Mouse (Mus musculus): ENCODE measurements around the gene Btnl6. TPM values are rescaled to one million over a fixed set of nuclear protein-coding genes. Genes with fewer than 3 reads are reported as not detected.
"Not testable (repeated sequence)": the region's sequence is repeated elsewhere in the genome, so short reads cannot be mapped to it uniquely, and the experiment has no call there.

Gene Btnl6
- polyA plus RNA-seq, 1 experiment from 2014 or later = not detected

DNA sequence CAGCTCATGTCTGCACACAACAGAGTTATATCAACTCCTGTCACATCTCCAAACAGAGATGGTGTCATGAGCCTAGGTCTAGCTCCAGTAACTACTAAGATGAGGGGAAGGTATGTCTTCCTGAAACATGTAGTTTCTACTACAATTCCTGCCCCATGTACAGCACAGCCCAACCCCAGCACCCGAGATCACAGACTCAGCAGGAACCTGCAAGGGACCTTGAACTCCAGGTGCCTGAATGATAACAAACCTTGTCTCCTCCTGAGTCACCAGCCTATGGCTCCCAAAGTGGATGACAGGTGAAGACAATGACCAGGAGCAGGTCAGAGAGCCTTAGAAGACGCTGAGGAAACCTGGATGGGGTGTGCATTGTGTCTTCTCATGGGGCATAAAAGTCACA is 32.7 kb upstream of the Btnl6 start:
- Histone ChIP-seq H3K4me1 (no peaks in the 10 kb centered on the region), H3K9ac (no peak overlapping the region)
- WGBS (ENCODE audit: insufficient replicate concordance) = 55% methylated on average over 2 of the region's 2 CpGs

DNA sequence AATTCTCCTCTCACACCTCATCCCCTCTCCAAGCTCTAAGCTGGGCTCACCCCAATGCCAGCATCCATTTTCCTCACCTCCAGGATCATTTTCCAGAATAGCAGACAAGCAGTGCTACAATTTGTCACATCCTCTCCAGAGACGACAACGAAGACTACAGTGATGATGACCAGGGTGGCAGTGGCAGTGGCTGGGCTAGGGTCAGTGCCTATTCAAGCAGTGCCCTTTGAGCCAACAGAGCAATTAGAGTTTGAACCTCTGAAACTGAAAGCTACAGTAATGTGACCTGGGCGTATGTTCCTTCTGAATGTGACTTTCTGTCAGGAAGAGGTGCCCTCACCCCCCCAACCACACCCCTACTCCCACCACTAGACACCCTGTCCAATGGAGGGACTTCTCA is 32.0 kb upstream of the Btnl6 start:
- Histone ChIP-seq H3K36me3 (no peaks in the 10 kb centered on the region), H3K4me3 (no peak overlapping the region), H3K4me1 (no peaks in the 10 kb centered on the region), H3K9me3 (replicated peaks) (no peaks in the 10 kb centered on the region), H3K9ac (no peak overlapping the region), H3K27me3 (replicated peaks) (peaks cover 10% of the 10 kb centered on the region), H3K27ac (no peak overlapping the region), H3K4me2 (no peak overlapping the region)
- WGBS (ENCODE audit: insufficient replicate concordance) = 74% methylated on average over 3 of the region's 3 CpGs
- no peak for ATAC-seq

More for the DNA sequence above, 32.7 kb upstream of the Btnl6 start:
- H3K4me3 ChIP-seq = no peak overlapping the region
- ATAC-seq = no peak
- H3K9me3 ChIP-seq (replicated peaks) = no peaks in the 10 kb centered on the region
- H3K27me3 ChIP-seq (replicated peaks) = peaks cover 16% of the 10 kb centered on the region
- H3K4me2 ChIP-seq = no peak overlapping the region
- H3K27ac ChIP-seq = no peak overlapping the region
- no peaks in the 10 kb centered on the region for H3K36me3 ChIP-seq

DNA sequence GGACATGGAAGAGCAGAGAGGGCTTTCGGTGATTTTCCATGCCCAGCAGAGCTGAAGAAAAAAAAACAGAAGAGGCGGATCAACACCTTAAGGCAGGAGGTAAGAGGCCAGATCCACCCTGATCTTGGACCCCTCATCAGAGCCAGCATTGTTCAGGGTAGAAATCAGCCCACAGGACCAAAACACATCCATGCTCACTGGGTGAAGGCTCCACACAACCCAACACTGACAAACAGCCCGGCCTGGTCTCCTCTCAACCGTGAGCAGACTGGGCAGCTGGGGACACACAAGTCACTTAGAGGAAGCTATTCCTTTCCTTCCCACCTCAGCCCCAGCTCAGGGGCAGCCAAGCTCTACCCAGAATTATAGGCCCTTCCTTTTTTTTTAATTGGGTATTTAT is 30.4 kb upstream of the Btnl6 start:
- Histone ChIP-seq H3K27ac (no peak overlapping the region), H3K9ac (no peak overlapping the region), H3K4me2 (no peak overlapping the region), H3K36me3 (no peaks in the 10 kb centered on the region), H3K4me3 (no peak overlapping the region), H3K27me3 (replicated peaks) (no peaks in the 10 kb centered on the region; the same call in 1 of the 2 replicates), H3K9me3 (replicated peaks) (no peaks in the 10 kb centered on the region), H3K4me1 (no peaks in the 10 kb centered on the region)
- WGBS (ENCODE audit: insufficient replicate concordance) = 67% methylated on average over 4 of the region's 4 CpGs
- ATAC-seq = no peak

DNA sequence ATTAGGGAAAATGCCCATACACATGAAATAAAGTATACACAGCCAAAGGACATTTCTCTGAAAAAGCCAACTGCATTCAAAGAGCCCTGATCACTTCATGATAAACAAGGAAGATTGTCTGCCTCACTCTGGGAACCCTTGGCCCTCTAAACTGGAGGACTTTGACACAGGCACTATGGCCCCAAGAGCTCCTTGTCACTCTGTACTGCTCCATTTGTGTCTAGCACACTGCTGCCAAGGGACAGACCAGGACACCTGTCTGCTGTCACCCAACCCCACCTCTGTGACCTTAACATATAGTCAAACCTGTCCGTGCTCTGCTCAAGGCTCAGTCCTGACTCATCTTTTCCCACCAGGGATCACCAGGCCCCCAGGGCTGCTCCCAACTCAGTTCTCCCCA is 29.6 kb upstream of the Btnl6 start:
- H3K27me3 ChIP-seq (replicated peaks) = no peaks in the 10 kb centered on the region; the same call in 1 of the 2 replicates
- 70% methylated on average over 1 of the region's 1 CpGs for WGBS (ENCODE audit: insufficient replicate concordance)
- H3K27ac ChIP-seq = no peak overlapping the region
- H3K9ac ChIP-seq = no peak overlapping the region
- H3K36me3 ChIP-seq = no peaks in the 10 kb centered on the region
- no peak for ATAC-seq
- H3K4me1 ChIP-seq = no peaks in the 10 kb centered on the region
- H3K4me2 ChIP-seq = no peak overlapping the region
- no peaks in the 10 kb centered on the region for H3K9me3 ChIP-seq (replicated peaks)
- H3K4me3 ChIP-seq = no peak overlapping the region

DNA sequence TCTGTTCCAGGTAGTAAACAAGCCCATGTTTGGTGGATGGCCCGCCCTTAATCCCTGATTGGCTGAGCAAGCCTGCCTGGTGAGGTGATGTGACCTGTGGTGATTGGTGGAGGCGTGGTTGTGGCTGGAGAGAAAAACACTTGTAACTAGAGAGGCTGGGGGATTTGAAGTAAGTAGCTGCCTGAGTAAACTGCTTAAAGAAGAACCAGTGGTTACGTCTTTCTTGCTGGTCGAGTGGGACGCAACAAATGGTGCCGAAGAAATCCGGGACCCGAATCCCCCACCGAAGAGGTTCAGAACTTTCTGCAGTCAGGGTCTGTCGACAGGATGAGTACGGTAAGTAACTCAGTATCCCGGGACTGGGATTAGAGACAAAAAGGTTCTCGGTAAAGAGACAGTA is 26.4 kb upstream of the Btnl6 start:
- H3K36me3 ChIP-seq; H3K9me3 ChIP-seq (replicated peaks); H3K4me1 ChIP-seq; H3K9ac ChIP-seq; H3K4me3 ChIP-seq; ATAC-seq; H3K27me3 ChIP-seq (replicated peaks); H3K27ac ChIP-seq; H3K4me2 ChIP-seq: not testable (repeated sequence)
- 89% methylated on average over 13 of the region's 13 CpGs for WGBS (ENCODE audit: insufficient replicate concordance)

DNA sequence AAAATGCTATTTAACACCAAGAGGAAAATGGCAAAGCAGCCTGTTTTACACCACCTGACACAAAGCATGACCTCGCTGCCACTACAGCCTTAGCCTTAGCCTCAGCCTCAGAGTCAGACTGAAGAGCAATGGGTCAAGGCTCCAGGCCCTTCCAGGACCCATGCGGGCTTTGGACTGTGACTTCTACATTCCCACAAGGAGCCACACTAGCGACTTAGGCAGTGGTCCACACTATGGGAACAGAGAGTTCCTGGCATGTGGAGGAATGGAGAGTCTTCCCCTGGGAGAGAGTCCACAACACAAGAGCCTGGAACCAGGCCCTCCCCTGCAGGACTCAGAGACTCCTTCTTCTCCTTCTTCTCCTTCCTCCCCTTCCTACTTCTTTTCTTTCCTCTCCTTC is 15.5 kb upstream of the Btnl6 start:
- no peaks in the 10 kb centered on the region; the same call in none of the 2 replicates for H3K27me3 ChIP-seq (replicated peaks)
- no peak for ATAC-seq
- H3K4me2 ChIP-seq = no peak overlapping the region
- H3K9ac ChIP-seq = no peak overlapping the region
- no peak overlapping the region for H3K27ac ChIP-seq
- WGBS (ENCODE audit: insufficient replicate concordance) = 57% methylated on average over 3 of the region's 3 CpGs
- H3K4me1 ChIP-seq = no peaks in the 10 kb centered on the region
- no peaks in the 10 kb centered on the region for H3K9me3 ChIP-seq (replicated peaks)
- no peak overlapping the region for H3K4me3 ChIP-seq
- H3K36me3 ChIP-seq = no peaks in the 10 kb centered on the region

DNA sequence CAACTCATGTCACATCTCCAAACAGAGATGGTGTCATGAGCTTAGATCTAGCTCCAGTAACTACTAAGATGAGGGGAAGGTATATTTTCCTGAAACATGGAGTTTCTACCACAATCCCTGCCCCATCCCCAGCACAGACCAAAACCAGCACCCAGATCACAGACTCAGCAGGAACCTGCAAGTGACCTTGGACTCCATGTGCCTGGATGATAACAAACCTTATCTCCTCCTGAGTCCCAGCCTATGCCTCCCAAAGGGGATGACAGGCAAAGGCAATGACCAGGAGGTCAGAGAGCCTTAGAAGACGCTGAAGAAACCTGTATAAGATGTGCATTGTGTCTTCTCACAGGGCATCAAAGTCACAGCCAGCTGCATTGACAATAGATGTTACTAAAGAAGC is 1.8 kb upstream of the Btnl6 start:
- ATAC-seq = no peak
- H3K4me2 ChIP-seq = no peak overlapping the region
- WGBS (ENCODE audit: insufficient replicate concordance) = 44% methylated on average over 1 of the region's 1 CpGs
- H3K27me3 ChIP-seq (replicated peaks) = peaks cover 16% of the 10 kb centered on the region; the same call in 1 of the 2 replicates
- no peak overlapping the region for H3K9ac ChIP-seq
- H3K4me1 ChIP-seq = no peaks in the 10 kb centered on the region
- H3K9me3 ChIP-seq (replicated peaks) = no peaks in the 10 kb centered on the region
- no peaks in the 10 kb centered on the region for H3K36me3 ChIP-seq
- H3K4me3 ChIP-seq = no peak overlapping the region
- no peak overlapping the region for H3K27ac ChIP-seq

DNA sequence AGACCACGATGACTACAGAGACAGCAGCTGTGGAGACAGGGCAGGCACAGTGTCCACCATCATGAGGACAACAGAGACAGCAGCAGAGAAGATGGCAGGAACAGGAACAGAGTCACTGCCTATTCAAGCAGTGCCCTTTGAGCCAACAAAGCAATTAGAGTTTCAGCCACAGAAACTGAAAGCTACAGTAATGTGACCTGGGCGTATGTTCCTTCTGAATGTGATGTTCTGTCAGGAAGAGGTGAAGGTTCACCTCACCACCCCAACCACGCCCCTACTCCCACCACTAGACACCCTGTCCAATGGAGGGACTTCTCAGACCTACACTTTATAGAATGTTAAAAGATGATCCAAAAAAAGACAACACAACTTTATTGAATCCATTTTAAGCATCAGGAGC is 1.4 kb upstream of the Btnl6 start:
- 42% methylated on average over 3 of the region's 3 CpGs for WGBS (ENCODE audit: insufficient replicate concordance)
- not testable (repeated sequence) for H3K9me3 ChIP-seq (replicated peaks); H3K36me3 ChIP-seq; H3K27ac ChIP-seq; ATAC-seq; H3K4me3 ChIP-seq; H3K9ac ChIP-seq; H3K4me1 ChIP-seq; H3K4me2 ChIP-seq
- peaks cover 18% of the 10 kb centered on the region; the same call in 1 of the 2 replicates for H3K27me3 ChIP-seq (replicated peaks)

DNA sequence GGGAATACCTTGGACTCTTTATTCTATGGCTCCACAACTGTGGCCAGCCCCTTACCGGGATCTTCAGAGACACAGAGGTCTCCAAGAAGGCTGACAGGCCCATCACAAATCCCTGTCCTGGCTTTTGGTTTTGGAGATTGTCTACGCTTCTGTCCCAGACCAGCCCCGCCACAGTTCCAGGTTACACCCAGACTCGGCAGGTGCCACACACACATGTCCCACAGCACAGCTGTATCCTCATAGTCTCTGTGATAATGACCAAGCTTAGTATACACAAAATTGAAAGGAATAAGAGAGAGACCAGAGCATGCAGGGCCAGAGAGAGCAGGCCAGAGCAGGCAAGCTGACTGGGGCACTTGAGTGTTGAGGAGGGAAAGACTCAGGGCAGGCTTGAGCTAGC is 643 bp upstream of the Btnl6 start:
- no peak overlapping the region for H3K4me2 ChIP-seq
- 69% methylated on average over 4 of the region's 4 CpGs for WGBS (ENCODE audit: insufficient replicate concordance)
- no peak overlapping the region for H3K27ac ChIP-seq

DNA sequence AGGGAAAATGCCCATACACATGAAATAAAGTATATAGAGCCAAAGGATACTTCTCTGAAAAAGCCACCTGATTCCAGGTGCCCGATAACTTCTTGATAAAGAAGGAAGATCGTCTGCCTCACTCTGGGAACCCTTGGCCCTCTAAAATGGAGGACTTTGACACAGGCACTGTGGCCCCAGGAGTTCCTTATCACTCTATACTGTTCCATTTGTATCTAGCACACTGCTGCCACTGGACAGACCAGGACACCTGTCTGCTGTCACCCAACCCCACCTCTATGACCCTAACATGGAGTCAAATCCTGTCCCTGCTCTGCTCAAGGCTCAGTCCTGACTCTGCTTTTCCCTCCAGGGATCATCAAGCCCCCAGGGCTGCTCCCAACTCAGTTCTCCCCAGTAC is 638 bp downstream of the Btnl6 start:
- 58% methylated on average over 2 of the region's 2 CpGs for WGBS (ENCODE audit: insufficient replicate concordance)

More for the DNA sequence above, 643 bp upstream of the Btnl6 start:
- ATAC-seq = no peak
- Histone ChIP-seq H3K9me3 (replicated peaks) (no peaks in the 10 kb centered on the region), H3K36me3 (no peaks in the 10 kb centered on the region), H3K9ac (no peak overlapping the region), H3K4me1 (no peaks in the 10 kb centered on the region), H3K4me3 (no peak overlapping the region), H3K27me3 (replicated peaks) (peaks cover 21% of the 10 kb centered on the region; the same call in 1 of the 2 replicates)

DNA sequence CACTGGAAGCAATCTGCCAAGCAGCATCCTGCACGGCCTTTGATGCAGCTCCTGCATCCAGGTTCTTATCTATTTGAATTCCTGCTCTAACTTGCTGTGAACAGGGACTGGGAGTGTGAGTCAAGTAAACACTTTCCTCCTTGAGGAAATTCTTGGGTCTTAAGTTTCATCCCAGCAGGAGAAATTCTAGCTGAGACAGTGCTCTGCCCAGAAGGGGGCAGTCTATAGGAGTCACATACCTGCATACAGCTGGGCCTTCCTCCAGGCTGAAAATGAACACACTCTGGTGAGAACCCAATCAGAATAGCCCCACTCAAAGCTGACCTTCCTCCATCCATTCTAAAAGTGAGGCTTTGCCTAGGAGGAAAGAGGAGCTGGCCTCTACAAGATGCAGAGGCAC is 5.4 kb downstream of the Btnl6 start:
- H3K36me3 ChIP-seq; H3K9me3 ChIP-seq (replicated peaks); H3K9ac ChIP-seq; H3K4me1 ChIP-seq; H3K4me3 ChIP-seq; H3K4me2 ChIP-seq; H3K27ac ChIP-seq; ATAC-seq: not testable (repeated sequence)
- H3K27me3 ChIP-seq (replicated peaks) = peaks cover 15% of the 10 kb centered on the region; the same call in 1 of the 2 replicates
- WGBS (ENCODE audit: insufficient replicate concordance) = 21% methylated on average over 1 of the region's 1 CpGs

More for the DNA sequence above, 638 bp downstream of the Btnl6 start:
- Histone ChIP-seq H3K4me3 (no peak overlapping the region), H3K27me3 (replicated peaks) (peaks cover 25% of the 10 kb centered on the region; the same call in 1 of the 2 replicates), H3K9me3 (replicated peaks) (no peaks in the 10 kb centered on the region), H3K4me2 (no peak overlapping the region), H3K27ac (no peak overlapping the region), H3K36me3 (no peaks in the 10 kb centered on the region), H3K4me1 (no peaks in the 10 kb centered on the region), H3K9ac (no peak overlapping the region)
- no peak for ATAC-seq

DNA sequence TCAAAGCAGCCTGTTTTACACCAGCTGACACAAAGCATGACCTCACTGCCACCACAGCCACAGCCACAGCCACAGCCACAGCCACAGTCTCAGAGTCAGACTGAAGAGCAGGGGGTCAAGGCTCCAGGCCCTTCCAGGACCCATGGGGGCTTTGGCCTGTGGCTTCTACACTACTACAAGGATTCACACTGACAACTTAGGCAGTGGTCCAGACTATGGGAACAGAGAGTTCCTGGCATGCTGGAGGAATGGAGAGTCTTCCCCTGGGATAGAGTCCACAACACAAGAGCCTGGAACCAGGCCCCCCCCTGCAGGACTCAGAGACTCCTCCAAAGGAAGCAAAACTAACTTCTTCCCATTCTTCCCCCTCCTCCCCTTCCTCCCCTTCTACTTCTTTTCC is 9.6 kb downstream of the Btnl6 start:
- Histone ChIP-seq H3K4me2 (no peak overlapping the region), H3K27ac (no peak overlapping the region), H3K9me3 (replicated peaks) (no peaks in the 10 kb centered on the region), H3K4me1 (no peaks in the 10 kb centered on the region), H3K27me3 (replicated peaks) (peaks cover 1% of the 10 kb centered on the region; the same call in 1 of the 2 replicates), H3K9ac (no peak overlapping the region), H3K36me3 (no peaks in the 10 kb centered on the region), H3K4me3 (no peak overlapping the region)
- ATAC-seq = no peak

DNA sequence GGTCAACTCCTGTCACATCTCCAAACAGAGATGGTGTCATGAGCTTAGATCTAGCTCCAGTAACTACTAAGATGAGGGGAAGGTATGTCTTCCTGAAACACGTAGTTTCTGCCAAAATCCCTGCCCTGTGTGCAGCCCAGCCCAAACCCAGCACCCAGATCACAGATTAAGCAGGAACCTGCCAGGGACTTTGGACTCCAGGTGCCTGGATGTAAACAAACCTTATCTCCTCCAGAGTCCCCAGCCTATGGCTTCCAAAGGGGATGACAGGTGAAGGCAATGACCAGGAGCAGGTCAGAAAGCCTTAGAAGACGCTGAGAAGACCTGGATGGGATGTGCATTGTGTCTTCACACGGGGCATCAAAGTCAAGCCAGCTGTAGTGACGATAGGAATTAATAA is 19.4 kb downstream of the Btnl6 start:
- not testable (repeated sequence) for H3K36me3 ChIP-seq; ATAC-seq; H3K27ac ChIP-seq; H3K9me3 ChIP-seq (replicated peaks); H3K4me3 ChIP-seq; H3K9ac ChIP-seq; H3K4me1 ChIP-seq; H3K4me2 ChIP-seq
- H3K27me3 ChIP-seq (replicated peaks) = peaks cover 14% of the 10 kb centered on the region; the same call in 1 of the 2 replicates
- WGBS (ENCODE audit: insufficient replicate concordance) = 55% methylated on average over 4 of the region's 4 CpGs

Data from liver, embryonic 12.5 days (tissue).